Mouse (Mus musculus) embryo, embryonic 10 days (tissue): ENCODE results near the gene AA986860.

Experiments
- DNase-seq: peaks from one replicate; pipeline ENCODE4 v3.0.0-alpha.2; 2015; ENCODE audit warnings: low spot score

The AA986860 gene

GRCm38 (mm10) chr1:130731741-130732337, at the start of gene AA986860:
AA986860 (plus strand) TSS chr1:130731976.
- DNase-seq: peak; percentile 67

GRCm38 (mm10) chr1:130683905-130684304, 47.9 kb upstream of the AA986860 start:
- DNase-seq: no peak

- no peak for DNase-seq
These were observed 33.2 kb upstream of the AA986860 start for GRCm38 (mm10) chr1:130698601-130699000.

- DNase-seq: no peak
These were observed 31.7 kb upstream of the AA986860 start for GRCm38 (mm10) chr1:130699937-130700633.

GRCm38 (mm10) chr1:130701976-130702375, 29.8 kb upstream of the AA986860 start:
- no peak for DNase-seq

GRCm38 (mm10) chr1:130703613-130704012, 28.2 kb upstream of the AA986860 start:
- no peak for DNase-seq

GRCm38 (mm10) chr1:130710283-130711080, 21.3 kb upstream of the AA986860 start:
- no peak for DNase-seq

GRCm38 (mm10) chr1:130714046-130714445, 17.7 kb upstream of the AA986860 start:
- no peak for DNase-seq

GRCm38 (mm10) chr1:130715561-130716217, 16.1 kb upstream of the AA986860 start, which contains the start of gene Gm29427:
Gm29427 (minus strand) TSS chr1:130715799.
- DNase-seq: peak; percentile 80

- DNase-seq: no peak
These were observed 15.6 kb upstream of the AA986860 start for GRCm38 (mm10) chr1:130716218-130716512.

- peak; percentile 57 for DNase-seq
These were observed 15.1 kb upstream of the AA986860 start for GRCm38 (mm10) chr1:130716513-130717290.

- DNase-seq: peak; percentile 82
These were observed 14.4 kb upstream of the AA986860 start, which contains the start of gene Yod1 for GRCm38 (mm10) chr1:130717291-130717871. Yod1 (plus strand) TSS chr1:130717327.

- DNase-seq: no peak
These were observed 7.6 kb upstream of the AA986860 start for GRCm38 (mm10) chr1:130724206-130724605.

- DNase-seq: no peak
These were observed 5.4 kb upstream of the AA986860 start for GRCm38 (mm10) chr1:130726396-130726795.

- no peak for DNase-seq
These were observed 3.7 kb upstream of the AA986860 start for GRCm38 (mm10) chr1:130728070-130728469.

- no peak for DNase-seq
These were observed 3.1 kb upstream of the AA986860 start for GRCm38 (mm10) chr1:130728708-130729107.

GRCm38 (mm10) chr1:130729153-130729552, 2.6 kb upstream of the AA986860 start, which contains the start of gene Pfkfb2:
Pfkfb2 (minus strand) TSS chr1:130729253.
- no peak for DNase-seq

- no peak for DNase-seq
These were observed 1.2 kb downstream of the AA986860 start for GRCm38 (mm10) chr1:130732706-130733658.

- no peak for DNase-seq
These were observed 1.9 kb downstream of the AA986860 start for GRCm38 (mm10) chr1:130733671-130734070.

GRCm38 (mm10) chr1:130734452-130734851, 2.7 kb downstream of the AA986860 start:
- DNase-seq: no peak
